Mouse (Mus musculus): ENCODE measurements around the gene Card11.

Card11 gene

GRCm38 (mm10) chr5:140992093-140993070, 8.0 kb downstream of the Card11 start:
- no peak for DNase-seq (ENCODE audit: low spot score in 2 of 2)

GRCm38 (mm10) chr5:140985311-140986050, 14.9 kb downstream of the Card11 start:
- DNase-seq (ENCODE audit: low spot score in 2 of 2): no peak

GRCm38 (mm10) chr5:140981370-140981805, 19.0 kb downstream of the Card11 start:
- DNase-seq (ENCODE audit: low spot score in 2 of 2): no peak

GRCm38 (mm10) chr5:140980783-140981182, 19.6 kb downstream of the Card11 start:
- no peak for DNase-seq (ENCODE audit: low spot score in 2 of 2)

- DNase-seq (ENCODE audit: low spot score in 2 of 2): no peak
Observed at GRCm38 (mm10) chr5:140980051-140980450, 20.3 kb downstream of the Card11 start.

- DNase-seq (ENCODE audit: low spot score in 2 of 2): peak; percentile 35 to 61
Observed at GRCm38 (mm10) chr5:140962945-140963344, 37.4 kb downstream of the Card11 start.

- no peak for DNase-seq (ENCODE audit: low spot score in 2 of 2)
Observed at GRCm38 (mm10) chr5:140960732-140961131, 39.6 kb downstream of the Card11 start.

GRCm38 (mm10) chr5:140959160-140959559, 41.2 kb downstream of the Card11 start:
- DNase-seq (ENCODE audit: low spot score in 2 of 2): peak in 1 of 2 experiments; percentile 14

GRCm38 (mm10) chr5:140957106-140957505, 43.3 kb downstream of the Card11 start:
- DNase-seq (ENCODE audit: low spot score in 2 of 2): no peak

- DNase-seq (ENCODE audit: low spot score in 2 of 2): no peak
Observed at GRCm38 (mm10) chr5:140955666-140956065, 44.7 kb downstream of the Card11 start.

- DNase-seq (ENCODE audit: low spot score in 2 of 2): no peak
Observed at GRCm38 (mm10) chr5:140951801-140952200, 48.6 kb downstream of the Card11 start.

GRCm38 (mm10) chr5:140948009-140948408, 52.4 kb downstream of the Card11 start:
- DNase-seq (ENCODE audit: low spot score in 2 of 2): peak; percentile 58 to 67

GRCm38 (mm10) chr5:140946034-140946433, 54.3 kb downstream of the Card11 start:
- DNase-seq (ENCODE audit: low spot score in 2 of 2): no peak

- DNase-seq (ENCODE audit: low spot score in 2 of 2): no peak
Observed at GRCm38 (mm10) chr5:140944382-140945125, 55.8 kb downstream of the Card11 start.

GRCm38 (mm10) chr5:140940923-140941491, 59.4 kb downstream of the Card11 start:
- peak; percentile 31 to 53 for DNase-seq (ENCODE audit: low spot score in 2 of 2)

GRCm38 (mm10) chr5:140940257-140940922, 60.0 kb downstream of the Card11 start:
- DNase-seq (ENCODE audit: low spot score in 2 of 2): no peak

- no peak for DNase-seq (ENCODE audit: low spot score in 2 of 2)
Observed at GRCm38 (mm10) chr5:140936816-140937215, 63.6 kb downstream of the Card11 start.

GRCm38 (mm10) chr5:140935848-140936247, 64.5 kb downstream of the Card11 start:
- DNase-seq (ENCODE audit: low spot score in 2 of 2): no peak

- DNase-seq (ENCODE audit: low spot score in 2 of 2): no peak
Observed at GRCm38 (mm10) chr5:140934639-140935315, 65.6 kb downstream of the Card11 start.

GRCm38 (mm10) chr5:140931523-140932229, 68.7 kb downstream of the Card11 start:
- DNase-seq (ENCODE audit: low spot score in 2 of 2): no peak
